Mouse (Mus musculus) cerebellum, adult (tissue): ENCODE data around the gene Iqgap2.

Experiments
- ATAC-seq: cut with Nextera tagmentation; 2 replicates; pipeline ENCODE4 v1.9.2; 2017; ENCODE audit warnings: mild to moderate bottlenecking, moderate library complexity, mixed read lengths; ENCODE audit not compliant: insufficient number of reproducible peaks, low FRiP score, low TSS enrichment

Iqgap2 gene

GRCm38 (mm10) chr13:95597578-95597977 lies 294.1 kb downstream of the Iqgap2 start:
- no peak for ATAC-seq

GRCm38 (mm10) chr13:95596689-95597088 lies 295.0 kb downstream of the Iqgap2 start:
- no peak for ATAC-seq

GRCm38 (mm10) chr13:95595921-95596320 lies 295.8 kb downstream of the Iqgap2 start:
- ATAC-seq: no peak

GRCm38 (mm10) chr13:95595411-95595810 lies 296.3 kb downstream of the Iqgap2 start:
- no peak for ATAC-seq

GRCm38 (mm10) chr13:95592860-95593259 lies 298.9 kb downstream of the Iqgap2 start:
- ATAC-seq: no peak

- no peak for ATAC-seq
Observed at GRCm38 (mm10) chr13:95591606-95592005, 300.1 kb downstream of the Iqgap2 start.

- no peak for ATAC-seq
Observed at GRCm38 (mm10) chr13:95587628-95588027, 304.1 kb downstream of the Iqgap2 start.

- no peak for ATAC-seq
Observed at GRCm38 (mm10) chr13:95584898-95585297, 306.8 kb downstream of the Iqgap2 start.

GRCm38 (mm10) chr13:95583237-95584189 lies 308.2 kb downstream of the Iqgap2 start:
- no peak for ATAC-seq

GRCm38 (mm10) chr13:95581850-95582249 lies 309.9 kb downstream of the Iqgap2 start:
- ATAC-seq: no peak

GRCm38 (mm10) chr13:95578016-95578697 lies 313.6 kb downstream of the Iqgap2 start:
- ATAC-seq: no peak
